ENCODE assay signal across 8 mouse cellular contexts in genomic region chrX:136868061-136869040, GRCm38 (mm10). TPM values are rescaled to one million over a fixed set of nuclear protein-coding genes. Genes with fewer than 3 reads are reported as not detected.
DNase-seq lines count a peak whose midpoint lies in the region; ATAC-seq and TF ChIP-seq lines count a peak whose summit lies in the region.

Gene Rab9b, minus strand, starts transcription at chrX:136868755.

- H3K36me3 ChIP-seq in E14TG2a.4 (ENCODE audit: insufficient read depth, low read length), result no peaks in the 10 kb centered on the region
- no peaks in the 10 kb centered on the region for H3K36me3 ChIP-seq in heart, embryonic 16.5 days (ENCODE audit: control insufficient read depth, insufficient read depth)
- H3K36me3 ChIP-seq in stomach, embryonic 14.5 days (ENCODE audit: control insufficient read depth, insufficient read depth, low read length), result no peaks in the 10 kb centered on the region

- peak within 1 kb of the TSS; percentile 58 for H3K9ac ChIP-seq in heart, embryonic 16.5 days (ENCODE audit: low read length)
- H3K9ac ChIP-seq in stomach, embryonic 14.5 days (replicated peaks; ENCODE audit: low read depth, low read length), result no peak within 1 kb of the TSS

- peak within 1 kb of the TSS; percentile 76 for H3K4me3 ChIP-seq in E14TG2a.4 (replicated peaks; ENCODE audit: low read length)
- H3K4me3 ChIP-seq in cortical plate, adult 2 months (ENCODE audit: insufficient read depth, low read length), result peak within 1 kb of the TSS; percentile 90
- H3K4me3 ChIP-seq in heart, embryonic 16.5 days (ENCODE audit: low read length), result peak within 1 kb of the TSS; percentile 59
- peak within 1 kb of the TSS; percentile 37 for H3K4me3 ChIP-seq in stomach, embryonic 14.5 days (ENCODE audit: low read depth, low read length)

- H3K9me3 ChIP-seq in E14TG2a.4 (ENCODE audit: low read length), result no peaks in the 10 kb centered on the region
- H3K9me3 ChIP-seq in heart, embryonic 16.5 days (replicated peaks; ENCODE audit: control insufficient read depth, low read length), result no peaks in the 10 kb centered on the region
- no peaks in the 10 kb centered on the region for H3K9me3 ChIP-seq in stomach, embryonic 14.5 days (ENCODE audit: control insufficient read depth, low read depth, low read length)

- peaks cover 3% of the 10 kb centered on the region; the same call in 1 of the 2 replicates for H3K27me3 ChIP-seq in E14TG2a.4 (ENCODE audit: insufficient read depth, low read length)
- no peaks in the 10 kb centered on the region for H3K27me3 ChIP-seq in heart, embryonic 16.5 days (ENCODE audit: control insufficient read depth, insufficient read depth, low read length)
- H3K27me3 ChIP-seq in stomach, embryonic 14.5 days (ENCODE audit: control insufficient read depth, insufficient read depth, low read length), result no peaks in the 10 kb centered on the region

- DNase-seq in MN1 (ENCODE audit: low spot score), result peak; percentile 42
- DNase-seq in layer of hippocampus, postnatal 25 days (ENCODE audit: extremely low spot score in 1 of 2, low spot score in 1 of 2), result peak; percentile 13 to 36
- no peak for DNase-seq in spleen, postnatal 36 days (ENCODE audit: low spot score in 2 of 2)

- H3K4me1 ChIP-seq in E14TG2a.4 (replicated peaks; ENCODE audit: low read depth, low read length), result no peaks in the 10 kb centered on the region
- H3K4me1 ChIP-seq in cortical plate, adult 2 months (ENCODE audit: control insufficient read depth, insufficient read depth, low read length), result no peaks in the 10 kb centered on the region
- no peaks in the 10 kb centered on the region for H3K4me1 ChIP-seq in heart, embryonic 16.5 days (ENCODE audit: control insufficient read depth, insufficient read depth, low read length)
- no peaks in the 10 kb centered on the region for H3K4me1 ChIP-seq in stomach, embryonic 14.5 days (ENCODE audit: control insufficient read depth, insufficient read depth, low read length)

- ATAC-seq in heart, embryonic 16.5 days (replicated peaks; ENCODE audit: extremely low read depth, insufficient read depth, low FRiP score), result 0 out of 2 replicates have a peak, but pooled peaks have one; percentile 32
- ATAC-seq in megakaryocyte progenitor cell, adult 5-6 weeks (replicated peaks; ENCODE audit: poor library complexity), result peak; percentile 66
- ATAC-seq in stomach, embryonic 14.5 days (ENCODE audit: insufficient number of reproducible peaks, insufficient read depth, low FRiP score, low read depth), result peak; percentile 53; the same call in 1 of the 2 replicates

- TF ChIP-seq POLR2A in cortical plate, adult 2 months (IDR thresholded peaks at IDR 0.05; ENCODE audit: extremely low read depth, insufficient read depth, low read length), result no peak

- H3K27ac ChIP-seq in cortical plate, adult 2 months (ENCODE audit: insufficient read depth, low read length), result peak within 1 kb of the TSS; percentile 60; the same call in 1 of the 2 replicates
- no peak within 1 kb of the TSS for H3K27ac ChIP-seq in heart, embryonic 16.5 days (ENCODE audit: low read length)
- H3K27ac ChIP-seq in stomach, embryonic 14.5 days (ENCODE audit: low read length), result no peak within 1 kb of the TSS

- no peak for TF ChIP-seq CTCF in E14TG2a.4 (conservative IDR thresholded peaks at IDR 0.05; ENCODE audit: low read length)
- TF ChIP-seq CTCF in cortical plate, adult 2 months (IDR thresholded peaks at IDR 0.05; ENCODE audit: extremely low read depth, insufficient read depth, low read length), result no peak

- WGBS in heart, embryonic 16.5 days, result 16% methylated on average over 26 of the region's 36 CpGs
- WGBS in stomach, embryonic 14.5 days, result 13% methylated on average over 34 of the region's 36 CpGs

- peak within 1 kb of the TSS; percentile 78 for H3K4me2 ChIP-seq in heart, embryonic 16.5 days (ENCODE audit: low read depth, low read length)
- peak within 1 kb of the TSS; percentile 68 for H3K4me2 ChIP-seq in stomach, embryonic 14.5 days (replicated peaks; ENCODE audit: low read depth, low read length)

RNA-seq across cellular contexts. Expression of gene Rab9b, which starts in this region (rescaled TPM):
- 9.1 and 10.0 TPM in 2 replicates for polyA plus RNA-seq in cortical plate, adult 2 months (2012; rRNA removed)
- 0.20 and 0.24 TPM in 2 replicates for polyA plus RNA-seq in heart, embryonic 16.5 days (2015; fragmentation: Nextera tagmentation; extraction: Ambion mirVana)
- 10 to 100 TPM; 21.8 to 28.9 TPM for total RNA-seq in layer of hippocampus, postnatal 25 days (2021)
- not detected in 2 replicates for total RNA-seq in megakaryocyte progenitor cell, adult 5-6 weeks (2015)
- total RNA-seq in megakaryocyte progenitor cell, adult 5-6 weeks (2017), result not detected in 2 replicates
- polyA plus RNA-seq in stomach, embryonic 14.5 days (2014; fragmentation: Nextera tagmentation; extraction: Ambion mirVana), result 0.88 and 0.97 TPM in 2 replicates

Comparison
In these comparisons a context has a peak if more than half of its experiments do, and no peak if none do; other contexts are left out.
1. RNA of gene Rab9b (total RNA-seq): 21.8 to 28.9 TPM in layer of hippocampus, postnatal 25 days; not detected in megakaryocyte progenitor cell, adult 5-6 weeks; every median in the first group is over 10 times any median in the second.
2. Peak in ATAC-seq, H3K4me3 ChIP-seq, H3K9ac ChIP-seq and H3K4me2 ChIP-seq in heart, embryonic 16.5 days; RNA of the gene not detected or under 1 TPM.
3. Peak in ATAC-seq in megakaryocyte progenitor cell, adult 5-6 weeks; RNA of the gene not detected or under 1 TPM.
4. Peak in ATAC-seq, H3K4me3 ChIP-seq and H3K4me2 ChIP-seq in stomach, embryonic 14.5 days; RNA of the gene not detected or under 1 TPM.
5. H3K4me3 ChIP-seq: peak in every context shown above with its lines; median percentile 90 in cortical plate, adult 2 months; 76 in E14TG2a.4; 59 in heart, embryonic 16.5 days; 37 in stomach, embryonic 14.5 days.
6. DNase-seq: peak in MN1 (single experiment) and layer of hippocampus, postnatal 25 days (2 of 2); none in spleen, postnatal 36 days (0 of 2).
7. Peak in every context shown above with its lines, with median percentiles within 50 percentile points of each other: ATAC-seq.